Mouse (Mus musculus): ENCODE results near the gene Krr1.

DNA sequence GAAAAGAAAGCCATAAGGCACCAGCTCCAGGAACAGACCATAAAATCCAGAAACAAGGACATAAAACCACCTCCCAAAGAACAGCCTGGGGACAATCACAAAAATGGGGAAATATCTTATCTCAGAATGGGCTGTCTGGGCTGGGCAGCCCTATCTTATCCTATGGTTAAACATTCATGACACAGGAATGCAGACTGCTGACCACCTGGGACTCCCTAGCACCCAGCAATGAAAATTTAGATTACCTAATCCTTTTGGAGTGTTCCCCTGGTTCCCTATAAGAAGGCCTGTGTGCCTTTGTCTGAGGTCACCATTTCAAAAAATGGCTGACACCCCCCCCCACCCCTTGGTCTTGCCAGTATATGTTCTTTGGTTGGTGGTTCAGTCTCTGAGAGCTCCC, 25.2 kb downstream of the Krr1 start:
- TF ChIP-seq CTCF (IDR thresholded peaks at IDR 0.05; ENCODE audit: low read depth, low read length) (no peak), POLR2A (IDR thresholded peaks at IDR 0.05; ENCODE audit: extremely low read depth, insufficient read depth, low read length) (no peak)

Data from liver, adult 2 months (tissue).